Mouse (Mus musculus): ENCODE data around the gene Slc35c2. TPM values are rescaled to one million over a fixed set of nuclear protein-coding genes. Genes with fewer than 3 reads are reported as not detected.

Gene Slc35c2
- total RNA-seq, 2 experiments from 2014 or later: 44.4 to 59.5 TPM

DNA sequence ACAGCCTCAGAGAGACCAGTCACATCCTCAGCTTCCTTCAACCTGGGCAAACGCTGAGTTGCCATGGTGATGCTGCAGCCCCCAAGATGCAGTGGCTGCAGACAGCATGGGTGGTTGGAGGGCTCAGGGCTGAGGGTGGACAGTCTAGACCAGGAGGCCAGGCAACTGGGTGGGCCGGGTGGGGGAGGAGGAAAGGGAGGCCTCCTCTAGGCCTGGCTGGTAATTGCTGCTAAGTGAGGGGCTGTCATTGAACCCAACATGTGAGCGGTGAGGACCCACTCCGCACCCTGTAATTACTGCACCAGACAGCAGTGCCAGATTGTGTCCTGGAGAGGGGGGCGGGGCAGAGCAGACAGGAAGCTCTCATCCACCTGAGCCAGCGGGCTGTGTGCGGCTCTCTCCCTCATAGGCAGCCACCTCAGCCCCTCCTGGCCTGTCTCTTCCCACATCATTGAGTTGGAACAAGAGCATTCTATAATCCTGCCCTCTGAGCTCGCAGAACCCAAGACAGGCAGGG, 12.5 kb downstream of the Slc35c2 start:
- DNase-seq: no peak

DNA sequence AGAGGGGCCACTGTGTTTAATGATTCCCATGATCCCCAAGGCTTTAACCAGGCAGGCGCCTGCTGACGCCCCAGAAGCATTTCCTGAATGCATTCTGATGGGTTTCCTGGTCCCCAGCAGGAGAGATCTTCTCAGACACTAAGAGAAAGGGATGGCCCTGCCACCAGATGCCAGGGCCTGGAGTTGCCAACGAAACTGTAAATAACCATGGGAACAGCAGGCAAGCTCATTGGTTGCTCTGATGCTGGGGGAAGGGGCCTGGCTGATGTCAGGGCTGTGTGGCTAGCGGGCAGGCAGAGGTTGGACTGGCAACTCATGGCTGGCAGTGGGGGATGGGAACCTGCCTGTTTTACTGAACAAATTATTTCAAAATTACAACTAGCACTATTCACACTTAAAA, 14.1 kb downstream of the Slc35c2 start:
- DNase-seq: no peak

DNA sequence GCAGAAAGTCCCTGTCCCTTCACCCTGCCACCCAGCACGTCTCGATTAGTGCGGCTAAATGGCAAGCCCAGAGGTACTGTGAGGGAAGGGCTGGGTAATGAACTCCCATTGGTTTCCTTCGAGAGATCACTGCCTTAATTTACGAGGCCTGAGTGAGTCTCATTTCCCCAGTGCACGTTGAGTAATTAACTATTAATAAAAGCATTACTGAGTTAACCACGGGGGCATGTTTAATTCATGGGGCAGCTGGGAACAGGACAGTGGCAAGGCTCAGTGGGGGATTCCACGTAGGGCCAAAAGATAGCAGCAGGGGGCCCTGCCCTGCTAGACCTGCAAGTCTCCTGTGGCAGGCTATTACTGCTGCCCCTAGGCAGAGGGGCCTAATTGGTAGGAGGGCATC, 16.3 kb downstream of the Slc35c2 start:
- DNase-seq: no peak

DNA sequence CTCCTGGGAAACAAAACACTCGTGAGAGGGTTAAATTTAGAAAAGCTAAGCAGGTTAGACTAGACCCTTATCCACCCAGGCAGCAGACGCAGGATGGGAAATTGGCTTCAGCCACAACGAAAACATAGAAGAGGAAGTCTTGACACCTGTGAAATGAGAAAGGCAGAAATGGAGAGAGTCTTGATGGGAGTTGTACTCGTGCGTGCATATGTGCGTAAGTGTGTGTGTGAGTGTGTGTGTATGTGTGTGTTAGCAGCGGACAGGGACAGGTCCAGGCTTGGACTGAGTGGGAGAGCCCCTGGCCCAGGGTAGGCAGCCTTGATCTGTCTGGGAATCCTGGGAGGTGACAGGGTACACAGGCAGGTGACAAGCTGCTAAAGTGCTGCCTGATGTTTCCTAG, 16.8 kb downstream of the Slc35c2 start:
- DNase-seq: no peak

DNA sequence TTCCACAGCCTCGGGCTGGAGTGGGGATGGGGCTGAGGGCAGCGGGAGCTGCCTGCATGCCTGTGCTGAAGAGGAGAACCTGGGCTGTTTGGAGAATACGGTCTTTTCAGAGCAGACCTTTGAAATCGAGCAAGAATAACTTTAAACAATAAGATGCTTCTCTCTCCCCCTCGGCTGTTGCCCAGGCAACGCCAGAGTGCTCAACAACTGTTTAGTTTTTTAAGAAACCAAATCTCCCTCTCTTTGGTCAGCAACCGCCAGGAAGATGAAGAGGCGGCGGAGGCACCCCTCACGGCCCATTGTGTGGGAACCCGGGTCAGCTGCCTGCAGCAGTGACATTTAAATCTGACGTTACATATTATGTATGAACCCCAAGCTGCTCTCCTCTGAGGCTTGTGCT, 20.9 kb downstream of the Slc35c2 start:
- no peak for DNase-seq

DNA sequence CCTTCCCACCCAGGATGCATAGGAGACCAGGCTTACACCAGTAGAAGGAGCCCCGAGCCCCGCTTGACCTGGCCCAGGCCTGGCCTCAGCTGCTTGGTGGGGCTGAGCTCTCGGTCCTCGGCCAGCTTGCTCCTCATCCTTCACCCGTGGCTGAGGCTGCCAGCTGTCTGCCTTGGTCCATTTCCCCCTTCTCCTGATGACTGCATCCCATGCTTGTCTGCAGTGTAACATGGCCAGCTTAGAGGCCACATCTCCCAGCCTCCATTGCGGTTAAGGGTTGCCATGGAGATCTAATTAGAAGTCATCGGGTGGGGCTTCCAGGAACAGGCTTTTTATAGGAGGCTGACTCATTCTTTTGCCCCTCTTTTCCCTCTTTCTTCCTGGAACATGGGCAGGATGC, 23.8 kb downstream of the Slc35c2 start:
- no peak for DNase-seq

DNA sequence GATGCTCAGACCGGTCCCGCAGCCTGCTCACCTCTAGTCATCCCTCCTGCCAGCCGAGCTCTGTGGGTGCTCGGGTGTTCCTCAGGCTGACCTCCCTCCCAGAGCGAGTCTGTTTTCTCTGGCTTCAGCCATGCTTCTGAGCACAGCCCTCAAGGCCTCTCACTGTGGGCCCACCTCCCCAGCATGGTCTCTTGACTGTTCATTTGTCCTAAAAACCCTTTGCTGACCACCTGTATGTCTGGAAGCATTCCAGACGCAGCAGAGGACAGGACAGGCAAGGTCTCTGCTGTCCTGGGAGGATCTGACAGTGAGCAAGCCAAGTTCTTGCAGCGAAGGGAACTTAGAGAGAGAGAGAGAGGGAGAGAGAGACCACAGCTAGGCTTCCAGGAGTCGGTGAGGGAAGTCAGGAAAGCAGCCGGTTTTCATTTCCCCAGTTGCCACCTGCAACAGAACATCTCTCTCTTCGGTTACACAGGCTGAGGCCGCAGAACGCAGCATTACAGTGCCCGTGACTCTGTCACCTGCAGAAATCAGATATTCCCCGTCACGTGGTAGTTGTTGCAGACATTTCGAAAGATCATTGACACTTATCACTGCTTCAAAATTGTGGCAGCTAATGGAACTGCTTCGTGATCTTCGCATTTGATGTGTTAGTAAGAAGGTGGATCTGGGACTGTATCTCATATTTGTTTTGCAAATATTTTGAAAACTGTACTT, 25.2 kb downstream of the Slc35c2 start:
- DNase-seq: no peak

DNA sequence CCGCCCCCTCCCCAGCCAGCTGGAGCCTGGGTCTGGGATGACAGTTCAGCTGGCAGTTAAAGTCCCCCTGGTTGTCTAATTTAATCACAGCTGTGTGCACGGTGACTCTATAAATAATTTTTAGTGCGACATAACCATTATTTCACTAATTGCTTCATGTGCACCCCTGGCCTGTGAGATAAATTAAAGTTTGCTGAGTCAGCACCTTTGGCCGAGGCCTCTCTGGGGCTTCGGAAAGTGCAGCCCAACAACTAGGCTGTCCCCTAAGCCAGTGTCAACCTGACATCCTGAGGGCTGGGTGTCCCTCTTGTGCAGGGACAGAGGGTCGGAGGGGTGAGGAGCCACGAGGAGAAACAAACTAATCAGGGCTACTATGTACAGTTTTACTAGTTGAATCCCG, 27.8 kb downstream of the Slc35c2 start:
- no peak for DNase-seq

DNA sequence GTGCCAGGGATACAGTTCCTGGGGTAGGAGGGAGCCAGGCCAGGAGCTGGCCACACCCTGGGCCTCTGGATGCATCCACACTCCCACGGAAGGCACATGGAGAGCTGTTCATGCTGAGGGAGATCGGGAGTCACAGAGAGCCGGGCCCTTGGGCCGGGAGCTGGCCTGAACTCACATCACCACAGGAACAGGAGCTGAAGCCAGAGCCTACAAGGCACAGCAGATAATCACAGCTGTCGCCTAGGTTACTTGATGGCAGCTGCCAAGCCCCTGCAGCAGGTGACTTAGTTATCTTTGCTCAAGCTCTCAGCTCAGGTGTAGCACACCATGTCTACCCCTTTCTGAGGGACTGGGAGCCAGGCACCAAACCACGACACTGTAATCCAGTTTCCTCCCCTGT, 29.3 kb downstream of the Slc35c2 start:
- DNase-seq: no peak

DNA sequence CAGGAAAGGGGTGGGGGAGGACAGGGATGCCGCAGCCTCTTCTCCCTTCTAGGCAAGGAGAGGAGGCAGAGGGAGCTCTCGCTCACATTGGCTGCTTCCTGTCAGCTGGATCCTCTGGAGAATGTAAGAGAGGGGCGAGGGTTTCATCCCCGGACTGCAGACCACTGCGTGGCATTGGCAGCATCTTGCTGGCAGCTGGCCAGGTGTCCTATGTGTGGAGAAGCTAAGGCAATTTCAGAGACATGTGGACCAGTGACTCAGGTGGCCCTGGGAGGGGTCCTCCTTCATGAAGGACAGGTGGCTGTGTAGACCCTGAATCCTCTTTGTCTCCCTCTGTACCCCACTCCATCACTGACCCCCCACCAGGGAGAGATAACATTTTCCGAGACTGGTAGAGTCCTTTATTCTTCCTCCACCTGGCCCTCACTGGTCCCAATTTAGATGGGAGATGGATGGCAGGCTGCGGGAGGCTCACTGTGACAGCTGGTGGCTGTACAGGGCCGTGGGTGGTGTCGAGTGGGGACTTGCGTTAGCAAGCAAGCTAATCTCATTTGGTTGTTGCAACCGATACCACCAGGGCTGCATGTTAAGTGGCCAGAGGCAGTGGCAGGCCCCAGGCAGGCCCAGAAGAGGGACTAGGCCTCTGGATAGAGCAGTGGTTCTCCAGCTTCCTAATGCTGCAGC, 30.4 kb downstream of the Slc35c2 start:
- no peak for DNase-seq

DNA sequence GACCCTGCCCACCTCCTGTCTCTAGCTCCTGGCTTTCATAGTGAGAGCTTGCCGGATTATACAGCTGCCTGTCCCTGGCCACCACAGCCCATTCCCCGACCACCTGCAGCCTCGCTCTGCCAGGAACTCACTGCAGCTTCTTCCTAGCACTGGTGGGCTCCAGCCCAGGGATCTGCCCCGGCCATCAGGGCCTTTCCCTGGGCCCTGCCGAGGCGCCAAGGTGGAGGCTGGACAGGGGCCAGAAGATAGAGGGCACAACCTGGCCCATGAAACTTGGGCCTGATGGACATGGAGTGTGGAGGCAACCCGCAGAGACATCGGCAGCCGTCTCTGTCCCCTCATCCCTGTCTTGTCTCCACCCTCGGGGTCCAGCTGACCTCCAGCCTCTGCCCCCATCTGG, 31.5 kb downstream of the Slc35c2 start:
- DNase-seq: no peak

DNA sequence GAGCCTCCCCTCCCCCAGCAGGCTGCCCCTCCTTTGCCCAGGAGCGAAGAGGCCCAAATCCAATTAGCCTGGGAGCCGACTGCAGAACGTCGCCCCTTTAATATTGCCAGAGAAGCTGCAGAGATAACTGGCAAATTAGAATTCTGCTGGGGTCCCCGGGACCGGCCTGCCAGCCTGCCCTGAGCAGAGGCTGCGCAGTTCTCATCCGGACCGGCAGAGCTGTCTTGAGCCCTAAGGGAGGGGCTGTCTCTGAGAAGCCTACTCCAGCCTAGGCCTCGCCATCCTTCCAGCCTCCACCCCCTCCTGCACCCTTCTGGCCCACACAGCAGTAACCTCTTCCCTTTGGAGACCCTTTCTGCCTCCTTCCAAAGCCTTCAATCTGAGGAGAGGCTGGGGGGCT, 33.8 kb downstream of the Slc35c2 start:
- no peak for DNase-seq

DNA sequence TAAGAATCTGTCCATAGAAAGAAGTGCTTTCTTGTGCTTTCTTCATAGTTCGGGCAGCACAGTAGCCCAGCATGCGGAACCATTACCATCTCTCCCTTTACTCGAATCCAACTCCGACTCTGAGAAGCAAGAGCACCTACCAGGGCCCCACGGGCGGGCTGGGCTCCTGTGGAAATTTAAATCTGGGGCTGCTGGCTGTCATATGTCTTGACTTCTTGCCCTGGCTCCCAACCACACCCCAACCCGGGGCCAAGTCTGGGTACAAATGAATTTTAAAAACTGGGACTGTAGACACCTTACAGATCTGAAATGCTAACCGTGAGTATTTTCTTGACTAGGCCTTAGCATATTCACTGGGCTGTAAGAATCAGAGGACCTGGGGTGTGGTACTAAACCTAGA, 34.4 kb downstream of the Slc35c2 start:
- no peak for DNase-seq

DNA sequence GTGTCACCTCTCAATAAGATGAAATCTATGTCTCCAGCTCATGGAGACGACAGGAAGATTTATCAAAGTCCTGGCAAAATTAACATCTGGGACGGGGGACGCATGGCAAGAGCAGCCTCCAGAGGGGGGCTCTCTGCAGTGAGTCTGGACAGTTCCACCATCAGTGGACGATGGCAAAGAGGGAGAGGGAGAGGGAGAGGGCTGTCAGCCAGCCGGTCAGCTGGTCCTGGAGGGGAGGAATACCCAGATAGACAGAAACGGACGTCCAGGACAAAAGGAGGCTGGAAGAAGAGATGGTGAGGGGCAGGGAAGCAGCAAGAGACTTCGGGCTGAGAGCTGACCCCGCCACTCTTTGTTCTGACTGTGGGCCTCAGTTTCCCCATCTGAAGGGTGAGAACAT, 34.9 kb downstream of the Slc35c2 start:
- DNase-seq: no peak

DNA sequence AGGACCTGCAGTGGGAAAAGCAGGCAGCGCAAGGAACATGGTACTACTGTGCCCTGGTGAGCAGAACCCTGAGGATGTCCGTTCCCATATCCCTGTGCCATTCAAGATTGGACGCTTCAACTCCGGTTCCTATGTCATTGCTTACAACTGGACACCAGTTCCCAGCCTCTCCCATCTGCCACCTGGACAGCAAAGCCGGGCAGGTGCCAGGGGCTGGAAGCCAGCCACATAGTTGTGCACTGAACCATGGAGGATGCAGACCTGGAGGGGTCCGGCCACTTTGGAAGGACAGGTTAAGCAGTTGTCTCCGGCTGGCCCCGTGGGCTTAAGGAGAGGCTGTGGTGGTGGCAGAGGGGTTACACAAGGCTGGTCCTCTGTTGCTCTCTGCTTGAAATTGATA, 35.3 kb downstream of the Slc35c2 start:
- no peak for DNase-seq

DNA sequence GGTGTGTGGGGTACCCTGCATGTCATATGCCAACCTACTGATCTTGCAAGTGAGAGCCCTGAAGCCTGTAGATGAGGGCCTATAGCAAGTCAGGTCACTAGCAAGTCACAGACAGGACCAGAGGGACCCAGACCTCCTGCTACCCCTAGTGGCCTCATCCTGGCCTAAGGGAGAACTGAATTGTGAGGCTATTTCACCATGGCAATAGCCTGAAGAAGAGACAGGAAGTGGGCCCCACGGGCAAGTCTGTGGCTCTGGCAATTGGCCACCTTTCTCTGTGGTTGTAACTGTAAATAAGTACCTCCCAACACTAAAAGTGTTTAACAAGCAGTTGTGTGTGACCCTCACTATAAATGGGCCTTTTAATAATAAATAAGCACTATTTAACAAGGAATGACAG, 36.8 kb downstream of the Slc35c2 start:
- no peak for DNase-seq

DNA sequence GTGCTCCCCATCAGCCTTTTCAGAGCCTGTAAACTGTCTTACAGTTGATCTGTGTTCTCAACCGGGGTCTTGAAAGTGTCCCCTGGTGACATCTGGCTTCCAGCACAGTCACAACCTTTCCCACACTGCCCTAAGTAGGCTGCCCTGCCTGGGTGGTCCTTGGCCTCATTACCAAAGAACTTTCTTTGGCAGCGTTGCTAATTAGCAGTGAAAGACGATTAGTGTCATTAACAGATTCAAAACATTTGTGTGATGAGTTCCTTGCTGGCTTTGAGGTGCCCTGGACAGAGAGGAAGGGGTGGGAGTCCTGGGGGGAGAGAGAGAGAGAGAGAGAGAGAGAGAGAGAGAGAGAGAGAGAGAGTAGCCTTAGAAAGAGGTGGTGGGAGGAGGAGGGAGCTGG, 38.7 kb downstream of the Slc35c2 start:
- no peak for DNase-seq

DNA sequence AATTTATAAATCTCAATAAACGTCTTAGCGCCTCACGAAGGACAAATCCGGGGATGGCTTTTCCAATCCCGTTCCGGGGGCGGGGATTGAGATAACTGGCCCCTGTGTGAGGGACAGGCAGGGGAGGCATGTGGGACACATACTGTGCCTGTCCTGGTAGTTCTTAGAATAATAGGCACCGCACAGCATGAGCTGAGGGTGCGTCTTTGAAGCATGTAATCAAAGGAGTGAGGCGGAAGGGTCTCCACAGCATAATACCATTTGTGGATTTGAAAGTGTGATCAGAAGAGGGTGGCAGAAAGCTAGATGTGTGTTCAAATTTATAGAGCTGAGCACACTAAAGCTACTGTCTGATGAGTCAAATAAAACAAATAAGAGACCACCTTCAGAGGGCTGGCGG, 41.3 kb downstream of the Slc35c2 start:
- no peak for DNase-seq

DNA sequence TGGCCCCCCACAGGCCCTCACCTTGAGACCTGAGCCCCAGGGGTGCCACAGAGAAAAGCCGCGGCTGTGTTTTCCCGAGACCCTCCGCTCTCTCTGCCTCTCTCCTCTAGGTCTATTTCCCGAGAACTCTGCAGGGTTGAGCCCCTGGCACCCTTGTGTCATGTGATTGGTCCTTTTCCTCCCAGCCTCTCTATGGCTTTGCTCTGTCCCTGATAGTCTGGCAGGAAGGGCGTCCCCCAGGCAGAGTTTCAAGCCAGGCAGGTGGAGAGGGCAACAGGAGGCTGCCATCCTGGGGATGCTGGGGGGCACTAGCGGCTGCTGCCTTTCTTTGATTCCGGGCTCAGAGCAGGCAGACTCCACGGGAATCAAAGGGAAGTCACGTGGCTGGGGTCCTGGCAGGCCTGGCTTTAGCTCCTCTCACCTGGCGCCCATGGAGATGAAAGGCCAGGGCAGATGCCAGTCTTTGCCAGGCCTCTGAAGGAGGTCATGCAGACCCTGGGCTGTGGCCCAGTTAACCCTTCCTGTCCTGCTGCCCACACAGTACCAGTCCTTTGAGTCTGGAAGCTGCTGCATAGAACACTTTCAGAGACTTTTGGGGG, 44.4 kb downstream of the Slc35c2 start:
- DNase-seq: no peak

DNA sequence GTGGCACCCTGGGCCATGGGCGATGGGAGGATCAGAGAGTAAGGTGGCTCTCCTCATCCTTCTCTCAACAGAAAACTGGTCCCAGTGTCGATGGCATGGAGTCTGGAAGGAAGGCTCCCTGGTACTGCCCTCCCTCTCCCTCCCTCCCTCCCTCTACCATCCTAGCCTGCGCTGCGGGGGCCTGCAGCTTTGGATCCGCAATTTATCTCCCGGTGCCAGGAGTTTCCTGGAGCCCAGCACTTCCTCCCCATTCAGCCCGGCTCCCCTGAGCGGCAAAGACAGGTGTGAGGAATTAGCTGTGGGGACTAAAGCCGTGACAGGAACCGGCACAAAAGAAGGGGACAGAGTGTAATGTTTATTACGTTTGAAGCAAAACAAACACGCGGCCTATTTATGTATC, 45.1 kb downstream of the Slc35c2 start:
- DNase-seq: no peak

DNA sequence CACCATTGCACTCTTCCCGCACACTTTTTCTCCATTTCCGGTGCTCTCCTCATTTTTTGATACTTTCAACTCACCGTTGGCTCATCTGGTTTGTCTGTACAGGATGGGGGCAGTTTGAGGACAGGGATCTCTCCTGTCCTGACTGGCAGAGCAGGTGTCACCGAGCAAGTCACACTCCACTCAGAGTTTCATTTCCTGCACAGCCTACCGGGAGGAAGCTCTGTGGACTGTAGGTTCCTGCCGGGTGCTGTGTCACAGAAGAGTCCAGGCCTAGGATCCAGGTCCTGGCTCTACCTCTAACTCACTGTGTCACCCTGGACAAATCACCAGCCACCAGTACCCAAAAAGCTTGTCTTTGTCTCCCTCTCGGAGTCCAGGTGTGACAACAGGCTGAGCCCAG, 45.9 kb downstream of the Slc35c2 start:
- no peak for DNase-seq

DNA sequence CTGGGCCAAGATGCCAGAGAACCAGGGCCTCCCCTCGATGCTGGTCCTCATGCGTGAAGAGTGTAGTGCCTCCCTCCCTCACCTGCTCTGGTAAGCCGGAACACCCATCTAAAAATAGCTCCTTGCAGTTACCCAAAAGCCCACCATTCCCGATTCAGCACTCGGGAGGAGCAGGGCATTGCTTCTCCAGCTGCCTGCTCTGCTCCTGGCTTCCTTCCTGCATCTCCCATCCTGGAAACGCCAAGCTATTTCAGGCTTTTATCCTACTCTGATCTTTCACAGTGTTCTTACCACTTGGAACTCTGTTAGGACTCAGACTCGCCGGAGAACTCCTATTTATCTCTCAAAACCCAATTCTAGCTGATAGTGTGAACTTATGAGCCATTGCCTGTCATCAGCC, 47.3 kb downstream of the Slc35c2 start:
- DNase-seq: no peak

DNA sequence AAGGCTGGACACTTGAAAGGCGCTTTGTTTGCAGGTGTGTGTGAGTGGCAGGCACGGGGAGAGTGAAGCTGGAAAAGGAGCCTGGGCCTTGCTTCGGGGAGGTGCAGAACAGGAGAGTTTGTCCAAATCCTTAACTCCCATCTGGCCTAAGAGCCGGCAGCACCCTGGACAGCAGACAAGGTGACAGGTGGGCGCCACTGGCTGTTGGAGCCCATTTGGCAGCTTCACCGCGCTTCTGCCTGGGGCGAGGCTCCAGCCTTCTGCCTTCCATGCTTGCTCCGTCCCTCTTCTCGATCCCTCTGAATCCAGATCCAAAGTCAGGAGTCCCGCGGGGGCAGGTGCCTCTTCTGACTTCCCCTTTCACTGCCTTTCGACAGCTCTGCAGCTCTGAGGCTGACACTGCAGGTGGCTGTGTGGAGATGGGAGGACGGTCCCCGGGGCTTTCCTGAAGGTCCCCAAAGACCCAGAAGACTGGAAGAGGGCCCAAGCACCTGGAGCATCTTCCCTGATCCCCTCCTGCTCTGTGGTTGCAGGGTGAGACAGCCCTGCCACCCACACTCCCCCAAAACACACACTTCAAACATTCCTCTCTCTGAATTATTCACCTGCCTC, 48.0 kb downstream of the Slc35c2 start:
- no peak for DNase-seq

Data from adrenal gland, postnatal 36 days (tissue).